Comparison of ENCODE assay signal across 23 mouse cellular contexts in genomic region chr9:118728987-118729386, GRCm38 (mm10).
DNase-seq lines count a peak whose midpoint lies in the region; ATAC-seq lines count a peak whose summit lies in the region.
"Had no signal": no experiment of that assay in that cellular context is flagged by ENCODE, and none has a peak within 500 bp of the region (broad histone marks: within the 10 kb centered on the region; RNA-seq: fewer than 3 reads in every experiment).

No protein-coding gene starts in this region.

- DNase-seq in frontal cortex, postnatal 14 days (ENCODE audit: low spot score in 2 of 2) = no peak
- no peak for DNase-seq in heart, postnatal 4 days
- peak; percentile 59 to 66 for DNase-seq in right cerebral cortex, adult 2 months (ENCODE audit: low spot score in 2 of 2)
- no peak for DNase-seq in right cerebral cortex, postnatal 25 days
- no peak for DNase-seq in limb, embryonic 10.5 days (ENCODE audit: low spot score)
- no peak for DNase-seq in midbrain, embryonic 14.5 days
- DNase-seq: adrenal gland, postnatal 14 days; cerebellum, adult 11 months; cerebellum, postnatal 14 days; gastrocnemius, postnatal 14 days; kidney, postnatal 4 days; layer of hippocampus, adult 9-11 months had no signal

- peak; percentile 75; the same call in 1 of the 2 replicates for ATAC-seq in frontal cortex, adult (ENCODE audit: low TSS enrichment)
- ATAC-seq in heart, embryonic 15.5 days (replicated peaks; ENCODE audit: insufficient number of reproducible peaks, insufficient read depth, low FRiP score, low read depth) = no peak
- ATAC-seq in midbrain, embryonic 14.5 days (ENCODE audit: low FRiP score, low TSS enrichment) = no peak
- ATAC-seq: activated CD4-positive, CD25-positive, alpha-beta regulatory T cell, adult 4 months; forebrain, embryonic 15.5 days; hindbrain, postnatal 0 days; intestine, postnatal 0 days; midbrain, embryonic 15.5 days had no signal

- H3K9me3 ChIP-seq in heart, embryonic 15.5 days (replicated peaks) = no peaks in the 10 kb centered on the region
- H3K9me3 ChIP-seq in limb, embryonic 10.5 days (replicated peaks) = no peaks in the 10 kb centered on the region
- no peaks in the 10 kb centered on the region for H3K9me3 ChIP-seq in midbrain, embryonic 14.5 days (ENCODE audit: control insufficient read depth, low read length)
- H3K9me3 ChIP-seq: forebrain, embryonic 15.5 days; kidney, embryonic 15.5 days; liver, embryonic 15.5 days; midbrain, embryonic 15.5 days had no signal

- H3K27ac ChIP-seq in heart, embryonic 15.5 days = peak overlapping the region; percentile 7; the same call in 1 of the 2 replicates
- peak overlapping the region; percentile 17; the same call in 1 of the 2 replicates for H3K27ac ChIP-seq in limb, embryonic 10.5 days
- H3K27ac ChIP-seq in midbrain, embryonic 14.5 days (replicated peaks; ENCODE audit: low read depth, low read length) = no peak overlapping the region
- H3K27ac ChIP-seq: forebrain, embryonic 15.5 days; hindbrain, postnatal 0 days; kidney, embryonic 15.5 days; liver, embryonic 15.5 days; midbrain, embryonic 15.5 days had no signal

- H3K27me3 ChIP-seq in heart, embryonic 15.5 days = no peaks in the 10 kb centered on the region
- no peaks in the 10 kb centered on the region for H3K27me3 ChIP-seq in limb, embryonic 10.5 days (ENCODE audit: low read depth, poor library complexity, severe bottlenecking)
- no peaks in the 10 kb centered on the region for H3K27me3 ChIP-seq in midbrain, embryonic 14.5 days (ENCODE audit: control insufficient read depth, insufficient read depth, low read length)
- H3K27me3 ChIP-seq: forebrain, embryonic 15.5 days; kidney, embryonic 15.5 days; liver, embryonic 15.5 days; midbrain, embryonic 15.5 days had no signal

- H3K4me2 ChIP-seq in heart, embryonic 15.5 days = no peak overlapping the region
- no peak overlapping the region for H3K4me2 ChIP-seq in midbrain, embryonic 14.5 days (ENCODE audit: low read length)
- H3K4me2 ChIP-seq: forebrain, embryonic 15.5 days; kidney, embryonic 15.5 days; liver, embryonic 15.5 days; midbrain, embryonic 15.5 days had no signal

- no peak overlapping the region for H3K4me3 ChIP-seq in heart, embryonic 15.5 days
- H3K4me3 ChIP-seq in limb, embryonic 10.5 days = no peak overlapping the region
- H3K4me3 ChIP-seq in midbrain, embryonic 14.5 days (replicated peaks; ENCODE audit: low read depth, low read length) = no peak overlapping the region
- H3K4me3 ChIP-seq: forebrain, embryonic 15.5 days; kidney, embryonic 15.5 days; liver, embryonic 15.5 days; megakaryocyte, embryonic 14.5 days; midbrain, embryonic 15.5 days; myocyte had no signal

- 73% methylated on average over 5 of the region's 5 CpGs for WGBS in heart, embryonic 15.5 days
- 87% methylated on average over 5 of the region's 5 CpGs for WGBS in limb, embryonic 10.5 days
- WGBS in midbrain, embryonic 14.5 days = 91% methylated on average over 5 of the region's 5 CpGs

- H3K4me1 ChIP-seq in heart, embryonic 15.5 days (replicated peaks) = peaks cover 58% of the 10 kb centered on the region
- peaks cover 43% of the 10 kb centered on the region for H3K4me1 ChIP-seq in limb, embryonic 10.5 days
- H3K4me1 ChIP-seq in midbrain, embryonic 14.5 days (ENCODE audit: control insufficient read depth, insufficient read depth, low read length) = no peaks in the 10 kb centered on the region
- H3K4me1 ChIP-seq: forebrain, embryonic 15.5 days; liver, embryonic 15.5 days; midbrain, embryonic 15.5 days had no signal

- no peak overlapping the region for H3K9ac ChIP-seq in heart, embryonic 15.5 days
- H3K9ac ChIP-seq in midbrain, embryonic 14.5 days (replicated peaks; ENCODE audit: low read length) = no peak overlapping the region
- H3K9ac ChIP-seq: forebrain, embryonic 15.5 days; kidney, embryonic 15.5 days; liver, embryonic 15.5 days; midbrain, embryonic 15.5 days had no signal

- no peaks in the 10 kb centered on the region for H3K36me3 ChIP-seq in heart, embryonic 15.5 days
- H3K36me3 ChIP-seq in limb, embryonic 10.5 days = 0 out of 2 replicates have a peak, but pooled peaks cover 2% of the 10 kb centered on the region
- no peaks in the 10 kb centered on the region for H3K36me3 ChIP-seq in midbrain, embryonic 14.5 days (ENCODE audit: control insufficient read depth, insufficient read depth, low read length)
- H3K36me3 ChIP-seq: forebrain, embryonic 15.5 days; liver, embryonic 15.5 days; midbrain, embryonic 15.5 days had no signal

Comparison
In these comparisons a context has a peak if more than half of its experiments do, and no peak if none do; other contexts are left out.
1. DNase-seq: peak in right cerebral cortex, adult 2 months (2 of 2); none in frontal cortex, postnatal 14 days (0 of 2), heart, postnatal 4 days (single experiment), right cerebral cortex, postnatal 25 days (single experiment), limb, embryonic 10.5 days (single experiment) and midbrain, embryonic 14.5 days (single experiment).